Mouse (Mus musculus): ENCODE results near the gene Rnf225. TPM values are rescaled to one million over a fixed set of nuclear protein-coding genes. Genes with fewer than 3 reads are reported as not detected.

Rnf225 gene
- polyA plus RNA-seq, 1 experiment: not detected

DNA sequence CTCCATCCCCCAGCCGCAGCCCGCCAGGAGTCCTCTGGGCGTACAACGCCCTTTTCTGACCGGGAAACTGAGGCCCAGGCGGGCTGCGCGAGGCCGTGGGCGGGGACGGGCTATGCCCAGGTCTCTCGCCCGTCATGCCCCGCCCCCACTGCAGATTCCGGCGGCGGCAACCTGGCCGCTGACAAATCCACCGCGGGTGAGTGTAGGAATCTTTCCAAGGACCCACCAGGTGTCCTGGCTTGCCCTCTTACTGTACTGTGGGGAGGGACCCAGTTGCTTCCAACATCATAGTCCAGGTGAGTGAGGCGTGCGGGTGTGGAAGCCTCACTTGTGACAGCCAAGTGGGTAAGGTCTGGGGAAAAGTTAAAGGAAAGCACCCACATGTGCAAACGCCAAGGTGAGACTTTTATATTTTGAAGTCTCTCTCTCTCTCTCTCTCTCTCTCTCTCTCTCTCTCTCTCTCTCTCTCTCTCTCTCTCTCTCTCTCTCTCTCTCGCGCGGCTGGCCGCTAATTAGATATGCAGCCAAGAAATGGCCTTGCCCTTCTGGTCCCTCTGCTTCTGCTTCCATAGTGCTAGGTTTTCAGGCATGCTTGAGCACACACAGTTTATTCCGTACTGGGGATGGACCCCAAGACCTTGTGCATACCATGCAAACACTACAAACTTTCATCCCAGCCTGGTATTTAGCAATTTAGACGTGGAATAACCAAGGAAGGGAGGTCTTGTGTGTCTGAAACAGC lies 39.1 kb downstream of the Rnf225 start:
- peaks cover 4% of the 10 kb centered on the region; the same call in 1 of the 2 replicates for H3K4me1 ChIP-seq (ENCODE audit: control insufficient read depth, insufficient read depth, low read length)
- under 1% methylated on average over 29 of the region's 29 CpGs for WGBS
- peak overlapping the region; percentile 70 for H3K4me3 ChIP-seq (ENCODE audit: insufficient read depth, low read depth, low read length)
- H3K27ac ChIP-seq (ENCODE audit: insufficient read depth, low read depth, low read length): peak overlapping the region; percentile 59
- no peak for TF ChIP-seq CTCF (IDR thresholded peaks at IDR 0.05; ENCODE audit: insufficient read depth, low read depth, low read length)
- TF ChIP-seq POLR2A (IDR thresholded peaks at IDR 0.05; ENCODE audit: insufficient read depth, low read depth, low read length): no peak

DNA sequence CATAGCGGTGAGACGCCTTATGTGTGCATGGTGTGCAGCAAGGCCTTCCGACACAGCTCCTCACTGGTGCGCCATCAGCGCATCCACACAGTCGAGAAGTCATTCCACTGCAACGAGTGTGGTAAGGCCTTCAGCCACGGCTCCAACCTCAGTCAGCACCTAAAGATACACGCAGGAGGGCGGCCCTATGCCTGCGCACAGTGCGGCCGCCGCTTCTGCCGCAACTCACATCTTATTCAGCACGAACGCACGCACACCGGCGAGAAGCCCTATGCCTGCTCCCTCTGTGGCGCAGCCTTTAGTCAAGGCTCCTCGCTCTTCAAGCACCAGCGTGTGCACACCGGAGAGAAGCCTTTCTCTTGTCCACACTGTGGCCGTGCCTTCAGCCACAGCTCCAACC lies 43.7 kb downstream of the Rnf225 start:
- no peaks in the 10 kb centered on the region for H3K4me1 ChIP-seq (ENCODE audit: control insufficient read depth, insufficient read depth, low read length)
- TF ChIP-seq POLR2A (IDR thresholded peaks at IDR 0.05; ENCODE audit: insufficient read depth, low read depth, low read length) (no peak), CTCF (IDR thresholded peaks at IDR 0.05; ENCODE audit: insufficient read depth, low read depth, low read length) (no peak)
- H3K4me3 ChIP-seq (ENCODE audit: insufficient read depth, low read depth, low read length): no peak overlapping the region
- WGBS: 96% methylated on average over 25 of the region's 25 CpGs
- no peak overlapping the region for H3K27ac ChIP-seq (ENCODE audit: insufficient read depth, low read depth, low read length)

DNA sequence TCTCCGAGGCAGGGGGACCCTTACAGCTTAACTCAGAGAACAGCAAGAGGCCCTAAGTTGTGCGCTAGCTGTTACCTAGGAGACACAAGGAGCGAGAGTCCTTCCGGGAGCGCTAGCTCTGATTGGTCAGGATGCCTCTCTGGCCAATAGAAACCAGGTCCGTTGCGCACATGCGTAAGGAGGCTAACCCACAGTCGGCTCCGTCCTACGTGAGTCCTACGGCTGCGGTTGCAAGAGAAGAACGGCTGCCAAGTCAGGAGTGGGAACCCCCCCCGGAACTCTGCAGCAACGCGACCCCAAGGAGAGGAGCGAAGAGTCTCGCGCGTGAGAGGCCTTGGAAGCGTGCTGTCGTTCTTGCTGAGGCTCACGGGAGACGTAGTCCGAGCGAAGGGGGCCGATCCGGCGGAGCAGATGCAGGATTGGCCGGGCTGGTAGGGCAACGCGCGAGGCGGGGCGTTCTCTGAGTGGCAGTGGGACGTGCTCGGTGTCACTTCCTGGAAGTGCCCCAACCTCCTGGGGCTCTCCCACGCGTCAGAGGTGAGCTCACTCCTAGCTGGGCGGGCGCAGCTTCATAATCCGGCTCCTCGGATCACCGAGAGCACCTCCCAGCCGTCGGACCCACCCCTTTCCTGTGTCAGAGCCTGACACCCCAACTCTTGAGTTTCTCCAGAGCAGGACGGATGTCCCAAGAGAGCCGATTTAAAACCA lies 50.6 kb downstream of the Rnf225 start, which contains the start of gene Zfp446:
Zfp446 (plus strand) TSS at position 167 of the 708 bp plus-strand sequence.
- peak; percentile 69 for TF ChIP-seq POLR2A (IDR thresholded peaks at IDR 0.05; ENCODE audit: insufficient read depth, low read depth, low read length)
- TF ChIP-seq CTCF (IDR thresholded peaks at IDR 0.05; ENCODE audit: insufficient read depth, low read depth, low read length): no peak
- WGBS: under 1% methylated on average over 49 of the region's 49 CpGs

DNA sequence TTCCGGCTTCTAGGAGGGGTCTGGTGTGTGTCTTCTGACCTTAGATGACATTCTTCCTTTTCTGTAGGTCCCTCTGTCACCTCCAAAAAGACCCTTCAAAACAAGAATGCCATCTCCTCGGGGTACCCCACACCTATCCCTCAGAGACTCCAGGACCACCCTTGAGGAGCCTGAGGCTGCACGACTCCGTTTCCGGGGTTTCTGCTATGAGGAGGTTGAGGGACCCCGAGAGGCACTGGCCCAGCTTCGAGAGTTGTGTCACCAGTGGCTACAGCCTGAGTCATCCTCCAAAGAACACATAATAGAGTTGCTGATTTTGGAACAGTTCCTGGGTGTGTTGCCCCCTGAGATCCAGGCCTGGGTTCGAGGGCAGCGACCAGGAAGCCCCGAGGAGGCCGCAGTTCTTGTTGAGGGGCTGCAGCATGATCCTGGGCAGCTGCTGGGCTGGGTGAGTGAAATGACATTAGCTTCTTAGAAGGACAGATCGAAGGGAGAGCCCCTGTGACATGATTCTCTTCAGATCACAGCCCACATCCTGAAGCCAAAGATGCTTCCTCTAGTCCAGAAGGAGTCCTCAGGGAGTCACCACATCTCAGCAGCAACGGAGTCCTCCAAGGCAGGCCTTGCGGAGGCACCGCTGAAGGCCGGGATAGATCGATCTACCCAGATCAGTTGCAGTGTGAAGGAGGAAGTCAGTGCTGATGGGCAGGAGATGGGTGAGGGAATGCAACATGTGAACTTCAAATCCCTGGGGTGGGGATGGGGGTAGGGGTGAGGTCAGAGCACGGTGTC lies 51.9 kb downstream of the Rnf225 start:
- H3K4me1 ChIP-seq (ENCODE audit: control insufficient read depth, insufficient read depth, low read length): peaks cover 16% of the 10 kb centered on the region
- no peak overlapping the region for H3K27ac ChIP-seq (ENCODE audit: insufficient read depth, low read depth, low read length)
- no peak for TF ChIP-seq POLR2A (IDR thresholded peaks at IDR 0.05; ENCODE audit: insufficient read depth, low read depth, low read length)
- TF ChIP-seq CTCF (IDR thresholded peaks at IDR 0.05; ENCODE audit: insufficient read depth, low read depth, low read length): no peak
- 79% methylated on average over 18 of the region's 18 CpGs for WGBS
- no peak overlapping the region for H3K4me3 ChIP-seq (ENCODE audit: insufficient read depth, low read depth, low read length)

More for the DNA sequence above, 50.6 kb downstream of the Rnf225 start, which contains the start of gene Zfp446:
- Histone ChIP-seq H3K27ac (ENCODE audit: insufficient read depth, low read depth, low read length) (peak within 1 kb of the TSS; percentile 99), H3K4me1 (ENCODE audit: control insufficient read depth, insufficient read depth, low read length) (peaks cover 16% of the 10 kb centered on the region), H3K4me3 (ENCODE audit: insufficient read depth, low read depth, low read length) (peak within 1 kb of the TSS; percentile 71)

DNA sequence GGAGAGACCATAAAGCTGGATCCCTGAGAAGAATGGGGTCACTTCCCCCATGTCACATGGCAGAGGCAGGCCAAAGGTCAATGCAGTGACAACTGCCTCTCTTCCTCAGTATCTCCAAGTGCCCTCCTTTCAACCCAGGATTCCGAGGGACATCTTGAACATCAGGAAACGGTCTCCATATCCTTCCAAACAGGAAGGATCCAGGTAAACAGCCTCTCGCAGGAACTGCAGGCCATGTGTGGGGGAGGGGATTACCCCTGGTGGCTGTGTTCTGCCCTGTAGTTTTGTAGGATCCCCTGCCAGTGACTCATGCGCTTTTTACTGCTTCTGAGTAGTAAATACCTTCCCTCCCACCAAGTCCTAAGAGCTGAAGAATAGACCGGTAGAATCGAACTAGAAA lies 52.6 kb downstream of the Rnf225 start:
- Histone ChIP-seq H3K27ac (ENCODE audit: insufficient read depth, low read depth, low read length) (no peak overlapping the region), H3K4me1 (ENCODE audit: control insufficient read depth, insufficient read depth, low read length) (peaks cover 16% of the 10 kb centered on the region), H3K4me3 (ENCODE audit: insufficient read depth, low read depth, low read length) (no peak overlapping the region)
- TF ChIP-seq CTCF (IDR thresholded peaks at IDR 0.05; ENCODE audit: insufficient read depth, low read depth, low read length) (no peak), POLR2A (IDR thresholded peaks at IDR 0.05; ENCODE audit: insufficient read depth, low read depth, low read length) (no peak)
- WGBS: 70% methylated on average over 6 of the region's 6 CpGs

DNA sequence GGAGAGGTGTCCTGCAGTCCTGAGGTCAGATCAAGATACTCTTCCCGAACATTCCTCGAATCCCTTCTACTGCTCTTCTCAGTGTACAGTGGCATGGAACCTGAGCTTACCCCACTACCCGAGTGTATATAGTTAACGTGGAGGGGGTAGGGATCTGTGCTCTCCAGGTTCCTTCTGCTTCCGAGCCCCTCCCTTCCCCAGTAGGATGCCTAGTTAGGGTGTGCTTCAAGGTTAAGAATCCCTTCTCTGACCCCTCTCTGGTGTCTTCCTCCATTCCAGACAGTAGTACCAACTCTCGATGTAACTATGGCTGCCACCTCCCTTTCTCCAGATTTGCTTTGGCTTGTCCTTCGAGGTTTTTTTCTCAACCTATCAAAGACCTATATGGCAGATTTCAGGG lies 53.1 kb downstream of the Rnf225 start:
- Histone ChIP-seq H3K4me1 (ENCODE audit: control insufficient read depth, insufficient read depth, low read length) (peaks cover 16% of the 10 kb centered on the region), H3K27ac (ENCODE audit: insufficient read depth, low read depth, low read length) (no peak overlapping the region), H3K4me3 (ENCODE audit: insufficient read depth, low read depth, low read length) (no peak overlapping the region)
- TF ChIP-seq CTCF (IDR thresholded peaks at IDR 0.05; ENCODE audit: insufficient read depth, low read depth, low read length) (no peak), POLR2A (IDR thresholded peaks at IDR 0.05; ENCODE audit: insufficient read depth, low read depth, low read length) (no peak)
- 87% methylated on average over 7 of the region's 7 CpGs for WGBS

Other genes starting within 250 kb of the Rnf225 start
- not detected in 2 replicates for gene Vmn2r55, start 242.4 kb upstream of the Rnf225 start, polyA plus RNA-seq (2012; ENCODE audit: insufficient read depth, insufficient read length, low replicate concordance, missing spikeins)
- gene Vmn2r56, start 192.4 kb upstream of the Rnf225 start, polyA plus RNA-seq (2012; ENCODE audit: insufficient read depth, insufficient read length, low replicate concordance, missing spikeins): not detected in 2 replicates
- not detected in 2 replicates for gene Zscan18, start 123.8 kb upstream of the Rnf225 start, polyA plus RNA-seq (2012; ENCODE audit: insufficient read depth, insufficient read length, low replicate concordance, missing spikeins)
- not detected in 2 replicates for gene Zfp329, start 108.6 kb upstream of the Rnf225 start, polyA plus RNA-seq (2012; ENCODE audit: insufficient read depth, insufficient read length, low replicate concordance, missing spikeins)
- gene Zfp110, start 92.7 kb upstream of the Rnf225 start, polyA plus RNA-seq (2012; ENCODE audit: insufficient read depth, insufficient read length, low replicate concordance, missing spikeins): not detected in 2 replicates
- not detected in 2 replicates for gene Zfp128, start 46.2 kb upstream of the Rnf225 start, polyA plus RNA-seq (2012; ENCODE audit: insufficient read depth, insufficient read length, low replicate concordance, missing spikeins)
- not detected in 2 replicates for gene Zscan22, start 29.6 kb upstream of the Rnf225 start, polyA plus RNA-seq (2012; ENCODE audit: insufficient read depth, insufficient read length, low replicate concordance, missing spikeins)
- 651 TPM in 1 of 2 replicates, not detected in the other for gene Rps5, start 5.1 kb upstream of the Rnf225 start, polyA plus RNA-seq (2012; ENCODE audit: insufficient read depth, insufficient read length, low replicate concordance, missing spikeins)
- not detected in 2 replicates for gene Zfp324, start 38.4 kb downstream of the Rnf225 start, polyA plus RNA-seq (2012; ENCODE audit: insufficient read depth, insufficient read length, low replicate concordance, missing spikeins)
- not detected in 2 replicates for gene Zfp446, start 50.4 kb downstream of the Rnf225 start, polyA plus RNA-seq (2012; ENCODE audit: insufficient read depth, insufficient read length, low replicate concordance, missing spikeins)
- not detected in 2 replicates for gene Slc27a5, start 70.8 kb downstream of the Rnf225 start, polyA plus RNA-seq (2012; ENCODE audit: insufficient read depth, insufficient read length, low replicate concordance, missing spikeins)
- 700 TPM in 1 of 2 replicates, not detected in the other for gene Trim28, start 71.7 kb downstream of the Rnf225 start, polyA plus RNA-seq (2012; ENCODE audit: insufficient read depth, insufficient read length, low replicate concordance, missing spikeins)
- gene Zbtb45, start 82.6 kb downstream of the Rnf225 start, polyA plus RNA-seq (2012; ENCODE audit: insufficient read depth, insufficient read length, low replicate concordance, missing spikeins): not detected in 2 replicates
- gene Chmp2a, start 107.4 kb downstream of the Rnf225 start, polyA plus RNA-seq (2012; ENCODE audit: insufficient read depth, insufficient read length, low replicate concordance, missing spikeins): not detected in 2 replicates
- gene Ube2m, start 110.9 kb downstream of the Rnf225 start, polyA plus RNA-seq (2012; ENCODE audit: insufficient read depth, insufficient read length, low replicate concordance, missing spikeins): 648 TPM in 1 of 2 replicates, not detected in the other
- gene Mzf1, start 127.3 kb downstream of the Rnf225 start, polyA plus RNA-seq (2012; ENCODE audit: insufficient read depth, insufficient read length, low replicate concordance, missing spikeins): not detected in 2 replicates
- not detected in 2 replicates for gene Vmn1r85, start 167.8 kb downstream of the Rnf225 start, polyA plus RNA-seq (2012; ENCODE audit: insufficient read depth, insufficient read length, low replicate concordance, missing spikeins)
- gene Vmn1r86, start 192.5 kb downstream of the Rnf225 start, polyA plus RNA-seq (2012; ENCODE audit: insufficient read depth, insufficient read length, low replicate concordance, missing spikeins): not detected in 2 replicates
- gene Vmn1r87, start 212.7 kb downstream of the Rnf225 start, polyA plus RNA-seq (2012; ENCODE audit: insufficient read depth, insufficient read length, low replicate concordance, missing spikeins): not detected in 2 replicates
- not detected in 2 replicates for gene Vmn1r88, start 232.2 kb downstream of the Rnf225 start, polyA plus RNA-seq (2012; ENCODE audit: insufficient read depth, insufficient read length, low replicate concordance, missing spikeins)